Mouse (Mus musculus): Measurements from ENCODE around the gene Rps6ka2. TPM values are rescaled to one million over a fixed set of nuclear protein-coding genes. Genes with fewer than 3 reads are reported as not detected.
A peak's percentile ranks its signal among the peaks of the same experiment; 100 is the strongest.
"Not testable (repeated sequence)": the region's sequence is repeated elsewhere in the genome, so short reads cannot be mapped to it uniquely, and the experiment has no call there.

The Rps6ka2 gene
- polyA plus RNA-seq, 1 experiment, result 33.3 TPM

DNA sequence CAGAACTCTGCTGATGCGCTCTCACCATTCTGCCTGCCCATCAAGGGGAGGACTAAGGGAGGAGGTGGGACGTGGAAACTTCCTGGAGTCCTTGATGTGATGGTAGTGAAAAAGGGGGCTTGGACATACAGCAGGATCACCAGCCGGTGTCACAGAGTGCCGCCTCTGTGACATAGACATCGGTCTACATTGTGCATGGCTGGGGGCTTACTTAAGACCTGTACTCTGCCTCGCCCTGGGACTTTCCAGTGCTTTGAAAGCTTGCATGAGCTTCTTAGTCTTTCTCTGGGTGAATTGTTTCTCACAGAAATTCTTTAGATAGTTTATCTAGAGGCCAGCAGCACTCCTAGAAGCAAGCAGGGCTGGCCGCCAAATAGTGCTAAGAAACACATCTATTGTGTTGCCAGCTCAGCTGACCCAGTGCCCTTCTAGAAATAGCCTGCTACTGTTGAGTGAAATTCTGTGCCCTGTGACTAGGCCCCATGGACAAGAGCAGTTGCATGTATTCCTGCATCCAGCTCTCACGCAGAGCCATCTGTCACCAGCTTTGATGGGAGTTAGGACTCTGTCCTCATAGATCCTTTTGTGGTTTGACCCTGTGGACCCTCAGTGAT lies 114.5 kb downstream of the Rps6ka2 start:
- DNase-seq (ENCODE audit: low read depth), result peak; percentile 81

DNA sequence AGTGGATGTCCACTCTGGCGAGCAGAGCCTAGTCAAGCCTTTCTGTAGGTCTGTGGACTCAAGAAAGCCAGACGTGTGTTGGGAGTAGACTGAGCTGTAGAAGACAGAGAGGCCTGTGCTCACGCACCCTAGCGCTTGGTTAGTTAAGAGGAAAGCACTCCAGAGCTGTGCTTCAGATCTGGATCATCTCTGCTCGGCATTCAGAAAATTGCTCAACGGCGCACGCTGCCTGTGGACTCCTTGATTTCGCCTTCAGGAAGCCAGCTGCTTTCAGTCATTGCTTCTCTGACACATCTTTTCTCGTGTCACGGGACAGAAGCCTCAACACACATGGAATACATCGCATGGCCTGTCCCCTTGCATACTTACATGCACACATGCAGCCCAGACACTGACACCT lies 115.4 kb downstream of the Rps6ka2 start:
- no peak for DNase-seq (ENCODE audit: low read depth)
- no peak for TF ChIP-seq POLR2A (IDR thresholded peaks at IDR 0.05; ENCODE audit: borderline replicate concordance, extremely low read depth, insufficient read depth, insufficient read length, poor library complexity, severe bottlenecking)
- no peak for TF ChIP-seq CTCF (IDR thresholded peaks at IDR 0.05; ENCODE audit: borderline replicate concordance, extremely low read depth, insufficient read depth, insufficient read length)

More for the DNA sequence above, 114.5 kb downstream of the Rps6ka2 start:
- TF ChIP-seq POLR2A (IDR thresholded peaks at IDR 0.05; ENCODE audit: borderline replicate concordance, extremely low read depth, insufficient read depth, insufficient read length, poor library complexity, severe bottlenecking) (no peak), CTCF (IDR thresholded peaks at IDR 0.05; ENCODE audit: borderline replicate concordance, extremely low read depth, insufficient read depth, insufficient read length) (no peak)

DNA sequence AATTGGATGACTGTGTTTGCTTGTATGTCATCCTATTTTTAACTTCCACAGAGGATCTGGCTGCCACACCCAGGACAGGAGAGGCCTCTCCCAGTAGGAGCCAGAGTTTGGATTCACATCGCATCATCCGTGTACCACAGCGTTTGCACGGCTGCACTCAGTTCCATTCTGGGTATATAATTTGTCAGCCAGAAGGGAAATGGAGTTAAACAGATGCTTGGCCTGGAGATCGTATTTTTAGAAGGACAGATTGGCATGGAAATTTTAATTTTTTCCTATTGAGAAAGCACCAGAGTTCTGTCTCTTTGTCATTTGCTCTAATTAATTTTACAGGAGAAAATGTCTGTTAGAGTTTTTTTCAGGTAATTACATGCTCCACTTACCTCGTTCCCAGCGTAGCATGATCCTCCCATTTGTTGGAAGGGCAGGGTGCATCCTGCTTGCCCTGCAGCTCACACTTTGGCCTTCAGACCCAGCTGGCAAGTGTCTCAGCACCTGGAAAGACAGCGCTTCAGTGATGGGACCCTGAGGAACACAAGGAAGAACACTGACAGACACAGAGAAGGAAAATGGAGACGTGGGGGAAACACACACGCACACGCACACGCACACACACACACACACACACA lies 116.6 kb downstream of the Rps6ka2 start:
- DNase-seq (ENCODE audit: low read depth), result peak; percentile 55
- TF ChIP-seq CTCF (IDR thresholded peaks at IDR 0.05; ENCODE audit: borderline replicate concordance, extremely low read depth, insufficient read depth, insufficient read length), result no peak
- no peak for TF ChIP-seq POLR2A (IDR thresholded peaks at IDR 0.05; ENCODE audit: borderline replicate concordance, extremely low read depth, insufficient read depth, insufficient read length, poor library complexity, severe bottlenecking)

DNA sequence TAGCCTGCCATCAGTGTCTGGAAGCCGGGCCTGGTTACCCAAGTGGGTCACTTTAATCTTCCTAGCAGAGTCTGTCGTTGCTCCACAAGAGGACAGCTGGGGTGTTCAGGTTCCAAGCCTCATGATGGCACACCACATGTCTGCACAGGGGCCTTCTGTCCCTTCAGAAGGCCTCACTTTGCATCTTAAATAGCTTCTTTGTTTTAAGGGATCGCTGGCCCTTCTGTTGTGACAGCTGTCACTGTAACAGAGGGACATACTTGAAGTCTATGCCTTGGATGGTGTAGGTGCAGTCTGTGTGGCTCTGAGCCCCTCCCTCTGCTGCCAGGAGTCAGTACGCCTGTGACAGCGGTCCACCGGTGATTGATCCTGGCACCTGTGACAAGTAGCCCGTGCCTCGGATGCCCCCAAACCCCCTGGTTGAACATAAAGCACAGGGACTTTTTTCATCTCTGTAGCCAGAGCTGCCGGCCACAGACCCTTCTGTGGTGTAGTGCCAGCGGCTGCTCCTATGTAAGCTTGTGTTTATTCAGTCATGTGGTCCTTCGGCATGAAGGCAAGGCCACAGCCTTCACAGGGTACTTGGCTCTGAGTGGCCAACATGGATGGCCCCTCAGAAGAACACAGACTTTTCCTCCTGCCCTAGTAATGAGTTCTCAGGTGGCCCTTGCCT lies 122.2 kb downstream of the Rps6ka2 start:
- TF ChIP-seq CTCF (IDR thresholded peaks at IDR 0.05; ENCODE audit: borderline replicate concordance, extremely low read depth, insufficient read depth, insufficient read length) (no peak), POLR2A (IDR thresholded peaks at IDR 0.05; ENCODE audit: borderline replicate concordance, extremely low read depth, insufficient read depth, insufficient read length, poor library complexity, severe bottlenecking) (no peak)
- peak; percentile 89 for DNase-seq (ENCODE audit: low read depth)

DNA sequence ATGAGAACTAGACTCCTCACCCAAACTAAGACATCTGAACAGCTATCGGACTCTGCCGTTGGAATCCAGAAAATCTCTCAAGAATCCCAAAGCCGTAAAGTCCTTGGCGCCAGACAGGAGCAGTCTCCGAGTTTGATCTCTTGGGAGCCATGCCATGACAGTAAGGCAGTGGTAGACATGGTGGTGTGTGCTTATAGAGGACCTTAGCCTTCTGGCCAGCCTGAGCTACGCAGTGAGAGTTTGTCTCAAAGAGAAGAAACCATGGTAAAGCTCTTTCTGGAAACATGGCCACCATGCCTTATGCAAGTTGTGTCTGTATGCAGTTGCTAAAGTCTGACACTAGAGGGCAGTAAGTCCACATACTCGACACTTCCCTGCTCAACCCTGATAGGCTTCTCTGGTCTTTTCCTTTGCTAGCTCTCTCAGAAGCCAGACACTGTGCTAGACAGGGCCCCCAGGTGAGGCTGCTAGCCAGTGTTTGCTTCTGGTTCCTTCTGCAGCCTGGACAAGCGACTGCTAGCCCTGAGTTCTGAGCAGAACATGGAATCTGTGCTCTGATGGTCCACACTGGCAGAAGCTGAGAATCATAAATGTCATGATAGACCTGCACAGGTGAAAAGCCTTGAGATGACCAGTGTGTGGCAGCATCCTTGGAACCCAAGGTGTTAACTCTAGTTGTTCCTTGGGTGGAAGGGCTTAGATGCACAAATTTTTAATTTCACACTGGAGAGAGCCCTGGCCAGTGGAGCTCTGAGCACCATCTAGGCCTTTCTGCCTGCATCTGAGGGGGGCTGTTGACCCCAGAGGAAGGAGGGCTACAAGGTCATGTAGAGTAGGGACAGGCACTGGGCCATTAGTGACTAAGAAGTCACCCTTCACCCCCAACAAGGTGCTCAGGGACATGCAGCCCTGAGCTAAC lies 136.6 kb downstream of the Rps6ka2 start:
- peak; percentile 37; the same call in 1 of the 2 replicates for TF ChIP-seq CTCF (IDR thresholded peaks at IDR 0.05; ENCODE audit: borderline replicate concordance, extremely low read depth, insufficient read depth, insufficient read length)
- DNase-seq (ENCODE audit: low read depth), result not testable (repeated sequence)

DNA sequence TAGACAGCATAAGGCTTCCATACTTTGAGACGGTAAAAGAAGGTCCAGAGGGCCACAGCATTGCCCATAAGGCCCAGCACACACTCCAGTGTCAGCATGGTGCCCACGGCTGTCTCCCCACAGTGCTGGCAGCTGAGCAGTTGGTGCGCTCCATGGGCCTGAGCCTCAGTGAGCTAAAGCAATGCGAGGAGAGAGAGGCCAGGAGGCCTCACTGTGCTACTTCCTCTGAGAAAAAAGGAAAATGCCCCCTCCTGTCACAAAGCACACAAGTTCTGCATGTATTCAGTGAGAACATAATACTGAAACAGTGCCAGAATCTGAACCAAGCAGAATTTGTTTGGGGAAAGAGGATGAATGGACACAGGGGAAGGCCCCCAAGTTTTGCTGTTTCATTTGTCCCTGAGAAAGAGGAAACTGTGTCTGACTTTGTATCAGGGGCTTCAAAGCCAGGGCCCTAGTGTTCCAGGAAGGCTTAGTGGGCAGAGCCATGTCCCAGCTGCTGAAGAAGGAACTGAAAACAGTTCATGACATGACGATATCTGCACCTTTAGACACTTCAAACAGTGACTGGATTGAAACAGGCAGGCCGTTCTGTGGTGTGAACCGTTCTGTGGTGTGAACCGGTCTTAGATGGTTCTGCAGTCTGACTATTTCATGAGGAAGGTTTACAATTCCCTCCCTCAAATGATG lies 145.9 kb downstream of the Rps6ka2 start:
- not testable (repeated sequence) for DNase-seq (ENCODE audit: low read depth)

DNA sequence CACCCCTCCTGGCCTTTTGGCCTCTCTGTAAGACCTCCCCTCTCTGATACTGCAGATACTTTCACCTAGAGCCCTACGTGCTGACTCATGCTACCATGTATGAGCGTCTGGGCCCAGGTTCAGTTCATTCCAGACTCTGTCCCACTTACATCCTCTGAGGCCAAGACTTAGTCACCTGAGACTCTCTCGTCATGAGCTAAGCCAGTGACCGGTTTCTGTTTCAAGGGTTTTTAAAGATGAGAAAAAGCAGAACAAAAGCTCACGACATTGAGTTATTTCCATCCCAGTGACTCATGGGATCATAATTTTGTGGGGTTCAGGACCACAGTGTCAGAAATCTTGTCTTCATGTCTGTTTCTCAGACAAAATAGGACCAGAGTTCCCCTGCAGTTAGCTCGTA lies 149.9 kb downstream of the Rps6ka2 start:
- DNase-seq (ENCODE audit: low read depth), result not testable (repeated sequence)

DNA sequence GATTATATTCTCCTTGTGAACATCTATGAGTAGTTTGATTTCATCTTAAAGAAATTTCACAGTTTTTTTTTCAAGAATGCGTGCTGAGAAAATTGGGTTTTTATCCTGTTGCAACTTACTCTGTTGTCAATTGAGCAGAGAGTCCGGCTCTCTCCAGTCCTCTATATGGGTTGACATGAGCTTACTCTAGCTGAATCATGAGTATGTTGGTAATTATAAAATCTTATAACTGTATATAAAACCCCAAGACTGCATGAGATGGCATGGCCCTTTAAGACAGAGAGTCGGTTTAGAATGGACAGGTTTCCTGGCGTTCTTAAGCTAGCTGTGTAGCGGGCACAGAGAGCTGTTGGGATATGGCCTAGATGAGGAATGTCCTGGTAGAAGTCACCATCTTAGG lies 154.4 kb downstream of the Rps6ka2 start, which contains the start of gene Tcp10a:
Gene Tcp10a, plus strand, starts transcription at position 301 of the 400 bp plus-strand sequence.
- DNase-seq (ENCODE audit: low read depth), result not testable (repeated sequence)

DNA sequence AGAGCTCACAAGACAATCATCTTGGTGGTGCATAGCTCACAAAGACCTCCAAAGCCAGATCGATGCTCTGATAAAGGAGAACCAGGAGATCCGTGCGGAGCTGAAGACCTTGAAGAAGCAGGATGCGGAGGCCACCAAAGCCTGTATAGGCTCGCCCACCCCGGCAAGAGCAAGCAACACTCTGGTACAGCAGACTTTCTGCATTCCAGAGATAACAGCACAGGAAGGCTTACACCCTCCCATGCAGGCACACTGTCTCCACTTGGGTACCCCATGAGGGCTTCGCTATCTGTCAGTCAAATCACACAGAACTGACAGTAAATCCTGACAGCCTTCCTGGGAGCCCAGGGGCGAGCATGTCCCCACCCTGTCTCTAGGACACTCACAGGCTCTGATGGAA lies 156.5 kb downstream of the Rps6ka2 start:
- DNase-seq (ENCODE audit: low read depth), result not testable (repeated sequence)

DNA sequence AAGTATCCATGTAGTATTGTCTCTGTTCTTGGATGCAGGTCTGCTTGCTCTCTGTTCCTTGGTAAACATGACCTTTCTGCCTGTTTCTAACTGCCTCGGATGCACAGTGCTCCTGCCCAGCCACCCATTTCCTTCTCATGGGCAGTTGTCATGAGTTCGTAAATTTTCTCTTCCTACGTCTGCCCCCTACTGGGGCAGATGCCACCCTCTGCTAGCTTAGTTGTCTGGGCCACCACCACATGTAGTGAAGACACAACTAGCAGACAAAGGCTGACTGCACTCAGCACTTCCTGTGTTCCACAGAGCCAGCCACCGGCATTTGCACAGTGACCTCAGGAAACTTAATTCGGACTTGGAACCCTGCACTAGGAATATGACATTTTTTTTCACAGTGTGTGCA lies 162.8 kb downstream of the Rps6ka2 start:
- DNase-seq (ENCODE audit: low read depth), result not testable (repeated sequence)

DNA sequence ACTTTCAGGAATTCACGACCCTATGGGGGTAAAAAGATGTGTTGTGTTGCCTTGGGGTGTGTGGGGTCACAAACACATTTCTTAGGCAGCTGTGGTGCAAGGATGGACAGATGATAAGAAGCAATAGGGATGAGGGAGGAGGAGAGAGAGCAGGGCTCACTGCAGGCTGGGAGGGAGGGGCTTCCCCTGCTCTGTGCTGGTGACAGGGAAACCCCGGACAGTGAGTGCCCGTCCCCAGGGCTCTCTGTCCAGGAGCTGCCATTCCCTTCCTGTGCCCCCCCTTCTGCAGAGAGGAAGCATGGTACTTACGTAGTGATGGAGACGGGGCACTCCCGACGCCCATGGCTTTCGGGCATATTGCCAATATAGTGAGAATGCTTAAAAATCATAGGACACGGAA lies 167.5 kb downstream of the Rps6ka2 start:
- DNase-seq (ENCODE audit: low read depth), result not testable (repeated sequence)

DNA sequence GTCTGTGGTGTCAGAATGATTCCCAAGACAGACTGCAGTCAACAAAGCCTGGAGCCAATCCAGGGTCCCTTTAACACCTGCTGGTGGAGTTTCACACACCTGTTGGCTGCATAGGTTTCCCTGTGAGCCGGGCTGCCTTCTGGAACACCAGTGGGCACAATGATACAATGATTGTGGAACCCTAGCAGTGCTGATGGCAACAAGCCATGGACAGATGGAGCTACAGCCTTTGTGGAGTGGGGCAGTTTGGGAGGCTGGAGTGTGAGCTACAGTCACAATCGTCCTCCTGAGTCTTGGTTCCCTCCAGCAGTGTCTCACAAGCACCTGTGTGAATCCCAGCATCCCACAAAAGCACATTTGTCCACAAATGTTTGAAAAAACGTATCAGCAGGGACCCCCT lies 178.8 kb downstream of the Rps6ka2 start:
- DNase-seq (ENCODE audit: low read depth), result peak; percentile 41

DNA sequence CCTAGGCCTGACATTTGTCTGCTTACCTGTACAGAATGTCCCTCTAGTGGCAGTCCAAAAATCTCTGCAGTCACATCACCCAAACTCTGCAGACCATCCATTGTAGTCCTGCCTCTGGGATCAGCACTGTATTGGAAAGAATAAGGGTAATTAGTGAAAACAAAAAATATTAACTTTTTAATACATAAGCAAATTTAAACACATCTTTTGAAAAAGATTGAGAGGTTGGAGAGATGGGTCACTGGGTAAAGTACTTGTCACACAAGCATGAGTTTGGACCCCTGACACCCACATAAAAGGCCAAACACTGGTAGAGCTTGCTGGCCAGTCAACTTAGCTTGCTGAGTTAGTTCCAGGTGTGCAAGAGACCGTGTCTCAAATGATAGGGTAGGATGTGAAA lies 182.7 kb downstream of the Rps6ka2 start, which contains the start of gene Ttll2:
Gene Ttll2, minus strand, starts transcription at position 101 of the 400 bp plus-strand sequence.
- not testable (repeated sequence) for DNase-seq (ENCODE audit: low read depth)

Other genes with a start within 250 kb of the Rps6ka2 start
- gene Rsph3b, start 221.4 kb upstream of the Rps6ka2 start, polyA plus RNA-seq (2012; rRNA removed), result 22.7 and 27.7 TPM in 2 replicates
- 38.7 and 53.9 TPM in 2 replicates for gene Tagap1, start 209.0 kb upstream of the Rps6ka2 start, polyA plus RNA-seq (2012; rRNA removed)
- 57.3 and 59.0 TPM in 2 replicates for gene Rnaset2b, start 199.5 kb upstream of the Rps6ka2 start, polyA plus RNA-seq (2012; rRNA removed)
- 0.48 and 1.1 TPM in 2 replicates for gene Gm49721, start 191.2 kb upstream of the Rps6ka2 start, polyA plus RNA-seq (2012; rRNA removed)
- not detected in 2 replicates for gene Gm1604a, start 144.5 kb upstream of the Rps6ka2 start, polyA plus RNA-seq (2012; rRNA removed)
- gene Tcp10a, start 154.5 kb downstream of the Rps6ka2 start, polyA plus RNA-seq (2012; rRNA removed), result not detected in 2 replicates
- not detected in 2 replicates for gene Ttll2, start 182.6 kb downstream of the Rps6ka2 start, polyA plus RNA-seq (2012; rRNA removed)
- not detected in 2 replicates for gene Gm49630, start 201.9 kb downstream of the Rps6ka2 start, polyA plus RNA-seq (2012; rRNA removed)
- gene Unc93a2, start 215.3 kb downstream of the Rps6ka2 start, polyA plus RNA-seq (2012; rRNA removed), result 0.10 and 0.15 TPM in 2 replicates